Mouse (Mus musculus) kidney, postnatal 36 days (tissue): ENCODE data around the gene Mark3.

Source experiments
- DNase-seq, 2 experiments: peaks; one replicate each; pipeline ENCODE4 v3.0.0; 2021 to 2022; ENCODE audit warnings: mixed read lengths in 2 of 2

Gene Mark3

GRCm38 (mm10) chr12:111703301-111703700 is 129.0 kb downstream of the Mark3 start:
- no peak for DNase-seq

- DNase-seq, result peak in 1 of 2 experiments; percentile 32
Observed at GRCm38 (mm10) chr12:111704609-111705008, 130.3 kb downstream of the Mark3 start.

GRCm38 (mm10) chr12:111705186-111705973 is 131.1 kb downstream of the Mark3 start:
- DNase-seq, result peak; percentile 84 to 89
